Mouse (Mus musculus) E14TG2a.4 (cell line): ENCODE measurements at regions not wholly inside any gene's neighbourhood (a gene's known extent, or its start where the extent isn't known, plus 50 kb on each side); places are given as distances from the start of the nearest gene placed in this dataset.

ENCODE experiments used
- CTCF ChIP-seq: conservative IDR thresholded peaks from 2 replicates; pipeline ENCODE4 v1.5.1; 2014; ENCODE audit warnings: low read length
- POU5F1 ChIP-seq: IDR thresholded peaks from 2 replicates; pipeline ENCODE4 v1.6.1; 2014; ENCODE audit warnings: low read length, borderline replicate concordance

GRCm38 (mm10) chr3:34920497-34920896 lies 270.3 kb downstream of the Sox2 start:
- TF ChIP-seq CTCF (no peak), POU5F1 (no peak)
